ENCODE assay signal across 22 mouse cellular contexts in the genomic region with DNA sequence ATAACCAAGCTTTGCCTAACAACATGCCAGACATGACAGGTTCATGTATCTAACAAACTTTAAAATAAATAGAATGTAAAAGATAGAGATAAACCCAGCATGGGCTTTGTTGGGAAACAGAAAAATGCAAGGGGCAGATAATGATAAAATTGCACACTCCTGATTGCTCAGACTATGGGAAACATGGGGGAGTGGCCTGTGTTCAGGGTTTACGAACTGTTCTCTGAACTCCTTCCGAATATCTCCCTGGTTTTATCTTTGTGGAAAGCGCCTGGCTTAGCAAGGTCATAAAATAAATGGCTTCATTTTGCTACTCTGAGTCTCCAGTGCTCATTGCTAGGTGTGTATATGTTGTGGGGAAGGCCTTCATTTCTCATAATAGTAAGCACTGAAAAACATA. TPM values are rescaled to one million over a fixed set of nuclear protein-coding genes. Genes with fewer than 3 reads are reported as not detected.
DNase-seq lines count a peak whose midpoint lies in the region; ATAC-seq and TF ChIP-seq lines count a peak whose summit lies in the region.
"Had no signal": no experiment of that assay in that cellular context is flagged by ENCODE, and none has a peak within 500 bp of the region (broad histone marks: within the 10 kb centered on the region; RNA-seq: fewer than 3 reads in every experiment).

No protein-coding gene starts in this region.

- H3K27me3 ChIP-seq in MEL (ENCODE audit: control insufficient read depth in 1 of 2, insufficient read depth in 2 of 2, low read length in 2 of 2): no peaks in the 10 kb centered on the region
- no peaks in the 10 kb centered on the region for H3K27me3 ChIP-seq in intestine, embryonic 14.5 days (replicated peaks; ENCODE audit: control insufficient read depth, insufficient read depth, low read length)
- no peaks in the 10 kb centered on the region for H3K27me3 ChIP-seq in intestine, embryonic 16.5 days (replicated peaks; ENCODE audit: control insufficient read depth, insufficient read depth, low read length)
- no peaks in the 10 kb centered on the region for H3K27me3 ChIP-seq in hindbrain, embryonic 11.5 days (ENCODE audit: control insufficient read depth, insufficient read depth, low read length)
- H3K27me3 ChIP-seq in limb, embryonic 10.5 days (ENCODE audit: low read depth, poor library complexity, severe bottlenecking): no peaks in the 10 kb centered on the region
- H3K27me3 ChIP-seq: embryonic facial prominence, embryonic 12.5 days; forebrain, embryonic 13.5 days; forebrain, embryonic 15.5 days; Patski had no signal

- no peak overlapping the region for H3K9ac ChIP-seq in MEL (ENCODE audit: control insufficient read depth, low read depth, low read length, poor library complexity, severe bottlenecking)
- H3K9ac ChIP-seq in intestine, embryonic 14.5 days (ENCODE audit: low read length): no peak overlapping the region
- H3K9ac ChIP-seq in intestine, embryonic 16.5 days (ENCODE audit: low read depth, low read length): no peak overlapping the region
- H3K9ac ChIP-seq in hindbrain, embryonic 11.5 days (ENCODE audit: low read depth, low read length): no peak overlapping the region
- H3K9ac ChIP-seq: embryonic facial prominence, embryonic 12.5 days; forebrain, embryonic 13.5 days; forebrain, embryonic 15.5 days had no signal

- H3K4me3 ChIP-seq in MEL (ENCODE audit: control insufficient read depth in 1 of 2, insufficient read depth in 1 of 2, low read depth in 2 of 2, low read length in 2 of 2): no peak overlapping the region
- H3K4me3 ChIP-seq in intestine, embryonic 14.5 days (ENCODE audit: low read depth, low read length): no peak overlapping the region
- H3K4me3 ChIP-seq in intestine, embryonic 16.5 days (ENCODE audit: low read length): no peak overlapping the region
- no peak overlapping the region for H3K4me3 ChIP-seq in hindbrain, embryonic 11.5 days (ENCODE audit: low read depth, low read length)
- no peak overlapping the region for H3K4me3 ChIP-seq in limb, embryonic 10.5 days
- H3K4me3 ChIP-seq: embryonic facial prominence, embryonic 10.5 days; embryonic facial prominence, embryonic 12.5 days; forebrain, embryonic 13.5 days; forebrain, embryonic 15.5 days had no signal

- H3K4me1 ChIP-seq in MEL (ENCODE audit: control insufficient read depth in 1 of 2, insufficient read depth in 2 of 2, low read length in 2 of 2): peaks cover 0 to 7% of the 10 kb centered on the region in 2 experiments; a peak in 3 of 4 replicates
- H3K4me1 ChIP-seq in intestine, embryonic 14.5 days (replicated peaks; ENCODE audit: control insufficient read depth, insufficient read depth, low read length): 0 out of 2 replicates have a peak, but pooled peaks cover 2% of the 10 kb centered on the region
- peaks cover 4% of the 10 kb centered on the region; the same call in 1 of the 2 replicates for H3K4me1 ChIP-seq in intestine, embryonic 16.5 days (ENCODE audit: control insufficient read depth, insufficient read depth, low read length)
- no peaks in the 10 kb centered on the region for H3K4me1 ChIP-seq in hindbrain, embryonic 11.5 days (replicated peaks; ENCODE audit: control insufficient read depth, insufficient read depth, low read length)
- H3K4me1 ChIP-seq in limb, embryonic 10.5 days: no peaks in the 10 kb centered on the region
- H3K4me1 ChIP-seq: embryonic facial prominence, embryonic 10.5 days; forebrain, embryonic 13.5 days; forebrain, embryonic 15.5 days had no signal

- peak in 1 of 2 experiments; percentile 34; a peak in 1 of 4 replicates for TF ChIP-seq EP300 in MEL (IDR thresholded peaks at IDR 0.05; ENCODE audit: low read depth in 1 of 2, low read length in 2 of 2)

- 63% methylated on average over 3 of the region's 3 CpGs for WGBS in intestine, embryonic 14.5 days
- 52% methylated on average over 3 of the region's 3 CpGs for WGBS in intestine, embryonic 16.5 days
- 90% methylated on average over 3 of the region's 3 CpGs for WGBS in hindbrain, embryonic 11.5 days
- 74% methylated on average over 3 of the region's 3 CpGs for whole genome bisulfite sequencing in limb, embryonic 10.5 days

- no peak overlapping the region for H3K27ac ChIP-seq in MEL (ENCODE audit: control insufficient read depth, low read depth, low read length)
- H3K27ac ChIP-seq in intestine, embryonic 14.5 days (ENCODE audit: low read depth): no peak overlapping the region
- no peak overlapping the region for H3K27ac ChIP-seq in intestine, embryonic 16.5 days (ENCODE audit: low read length)
- no peak overlapping the region for H3K27ac ChIP-seq in hindbrain, embryonic 11.5 days (ENCODE audit: low read depth, low read length)
- no peak overlapping the region for H3K27ac ChIP-seq in limb, embryonic 10.5 days
- H3K27ac ChIP-seq: embryonic facial prominence, embryonic 10.5 days; embryonic facial prominence, embryonic 12.5 days; forebrain, embryonic 13.5 days; forebrain, embryonic 15.5 days had no signal

- no peak for TF ChIP-seq RAD21 in MEL (IDR thresholded peaks at IDR 0.05; ENCODE audit: low read depth, low read length)

- no peaks in the 10 kb centered on the region for H3K79me2 ChIP-seq in MEL (ENCODE audit: control insufficient read depth, insufficient read depth, low read length, poor library complexity)

- TF ChIP-seq POLR2A in MEL (IDR thresholded peaks at IDR 0.05; ENCODE audit: control insufficient read depth in 1 of 2, insufficient read depth in 1 of 2, low read depth in 1 of 2, low read length in 2 of 2, poor library complexity in 1 of 2): no peak

- no peak overlapping the region for H3K4me2 ChIP-seq in intestine, embryonic 14.5 days (ENCODE audit: low read length)
- H3K4me2 ChIP-seq in intestine, embryonic 16.5 days (ENCODE audit: low read depth, low read length): no peak overlapping the region
- H3K4me2 ChIP-seq in hindbrain, embryonic 11.5 days (replicated peaks; ENCODE audit: low read depth, low read length): no peak overlapping the region
- H3K4me2 ChIP-seq: embryonic facial prominence, embryonic 12.5 days; forebrain, embryonic 13.5 days; forebrain, embryonic 15.5 days had no signal

- H3K9me3 ChIP-seq in MEL (replicated peaks; ENCODE audit: insufficient read depth, low read length): no peaks in the 10 kb centered on the region
- H3K9me3 ChIP-seq in intestine, embryonic 14.5 days (ENCODE audit: control insufficient read depth, low read length): no peaks in the 10 kb centered on the region
- H3K9me3 ChIP-seq in intestine, embryonic 16.5 days (ENCODE audit: control insufficient read depth, low read length): no peaks in the 10 kb centered on the region
- no peaks in the 10 kb centered on the region for H3K9me3 ChIP-seq in hindbrain, embryonic 11.5 days (ENCODE audit: control insufficient read depth, low read length)
- H3K9me3 ChIP-seq in limb, embryonic 10.5 days (replicated peaks): no peaks in the 10 kb centered on the region
- H3K9me3 ChIP-seq: embryonic facial prominence, embryonic 10.5 days; embryonic facial prominence, embryonic 12.5 days; forebrain, embryonic 13.5 days; forebrain, embryonic 15.5 days had no signal

- peak; percentile 45 for DNase-seq in MEL (ENCODE audit: low read depth, low spot score)
- DNase-seq in intestine, embryonic 14.5 days (ENCODE audit: low spot score): no peak
- no peak for DNase-seq in hindbrain, embryonic 11.5 days (ENCODE audit: low spot score)
- DNase-seq in left cerebral cortex, adult 9 months (ENCODE audit: low spot score in 2 of 2): no peak
- DNase-seq in kidney, postnatal 4 days: no peak
- DNase-seq in limb, embryonic 10.5 days (ENCODE audit: low spot score): no peak
- DNase-seq: adrenal gland, adult 8-10 months; adrenal gland, postnatal 14 days; adrenal gland, postnatal 36 days; cerebellum, adult 11-12 months; cerebellum, adult 2 months; cerebellum, adult 9-10 months; cerebellum, postnatal 10 days; cerebellum, postnatal 25 days had no signal

- peaks cover 0 to 8% of the 10 kb centered on the region in 2 experiments; a peak in 3 of 4 replicates for H3K36me3 ChIP-seq in MEL (ENCODE audit: control insufficient read depth in 1 of 2, insufficient read depth in 2 of 2, low read length in 2 of 2)
- peaks cover 31% of the 10 kb centered on the region for H3K36me3 ChIP-seq in intestine, embryonic 14.5 days (ENCODE audit: control insufficient read depth, insufficient read depth, low read length)
- H3K36me3 ChIP-seq in intestine, embryonic 16.5 days (ENCODE audit: control insufficient read depth, insufficient read depth, low read length): 0 out of 2 replicates have a peak, but pooled peaks cover 4% of the 10 kb centered on the region
- no peaks in the 10 kb centered on the region for H3K36me3 ChIP-seq in hindbrain, embryonic 11.5 days (ENCODE audit: control insufficient read depth, insufficient read depth, low read length)
- H3K36me3 ChIP-seq in limb, embryonic 10.5 days: no peaks in the 10 kb centered on the region
- H3K36me3 ChIP-seq: forebrain, embryonic 15.5 days had no signal

- no peak for TF ChIP-seq CTCF in MEL (IDR thresholded peaks at IDR 0.05 in 2 of 3, conservative IDR thresholded peaks at IDR 0.05 in 1 of 3; ENCODE audit: control insufficient read depth in 1 of 3, insufficient read depth in 1 of 3, low read depth in 2 of 3, low read length in 3 of 3, poor library complexity in 1 of 3, severe bottlenecking in 1 of 3)

- peak; percentile 45; the same call in 1 of the 2 replicates for ATAC-seq in intestine, embryonic 14.5 days (replicated peaks; ENCODE audit: low FRiP score, low TSS enrichment, low read depth)
- ATAC-seq in intestine, embryonic 16.5 days: peak; percentile 71
- peak; percentile 54 for ATAC-seq in megakaryocyte progenitor cell, adult 5-6 weeks (replicated peaks; ENCODE audit: poor library complexity)
- no peak for ATAC-seq in hindbrain, embryonic 11.5 days (ENCODE audit: low FRiP score)
- ATAC-seq: activated CD4-positive, CD25-positive, alpha-beta regulatory T cell, adult 4 months; forebrain, embryonic 13.5 days; forebrain, embryonic 15.5 days; Patski had no signal

RNA-seq across cellular contexts. Expression of a gene that starts 12.0 kb away (rescaled TPM):
- 81.1 and 108 TPM in 2 replicates for total RNA-seq in MEL (2012; rRNA removed)
- 10 to 100 TPM in 1 of 2 experiments, not detected in 1; 92.5 TPM for polyA plus RNA-seq in MEL (2012; ENCODE audit: insufficient read depth in 1 of 2, insufficient read length in 2 of 2, low read depth in 1 of 2, low replicate concordance in 2 of 2, missing spikeins in 1 of 2)
- 497 and 519 TPM in 2 replicates for polyA plus RNA-seq in intestine, embryonic 14.5 days (2014; fragmentation: Nextera tagmentation; extraction: Ambion mirVana)
- 722 and 728 TPM in 2 replicates for polyA plus RNA-seq in intestine, embryonic 16.5 days (2015; fragmentation: Nextera tagmentation; extraction: Ambion mirVana)
- 146 and 155 TPM in 2 replicates for total RNA-seq in megakaryocyte progenitor cell, adult 5-6 weeks (2015)
- 217 and 260 TPM in 2 replicates for total RNA-seq in megakaryocyte progenitor cell, adult 5-6 weeks (2017)
- 194 and 197 TPM in 2 replicates for polyA plus RNA-seq in hindbrain, embryonic 11.5 days (2014; fragmentation: Nextera tagmentation; extraction: Ambion mirVana)
- polyA plus RNA-seq in limb, embryonic 10.5 days (2016; fragmentation: Nextera tagmentation; extraction: Ambion mirVana): 74.9 and 78.4 TPM in 2 replicates

RNA-seq across cellular contexts. Expression of a gene that starts 46.6 kb away (rescaled TPM):
- not detected in 2 replicates for total RNA-seq in MEL (2012; rRNA removed)
- under 1 TPM in 1 of 2 experiments, not detected in 1; 0.32 TPM for polyA plus RNA-seq in MEL (2012; ENCODE audit: insufficient read depth in 1 of 2, insufficient read length in 2 of 2, low read depth in 1 of 2, low replicate concordance in 2 of 2, missing spikeins in 1 of 2)
- 946 TPM in 2 replicates for polyA plus RNA-seq in intestine, embryonic 14.5 days (2014; fragmentation: Nextera tagmentation; extraction: Ambion mirVana)
- polyA plus RNA-seq in intestine, embryonic 16.5 days (2015; fragmentation: Nextera tagmentation; extraction: Ambion mirVana): 711 and 730 TPM in 2 replicates
- total RNA-seq in megakaryocyte progenitor cell, adult 5-6 weeks (2015): 1,747 and 1,792 TPM in 2 replicates
- total RNA-seq in megakaryocyte progenitor cell, adult 5-6 weeks (2017): 99.3 and 111 TPM in 2 replicates
- 402 and 542 TPM in 2 replicates for polyA plus RNA-seq in hindbrain, embryonic 11.5 days (2014; fragmentation: Nextera tagmentation; extraction: Ambion mirVana)
- polyA plus RNA-seq in limb, embryonic 10.5 days (2016; fragmentation: Nextera tagmentation; extraction: Ambion mirVana): 241 and 293 TPM in 2 replicates

Comparison
In these comparisons a context has a peak if more than half of its experiments do, and no peak if none do; other contexts are left out.
1. RNA of a gene that starts 46.6 kb away (polyA plus RNA-seq): 946 TPM in intestine, embryonic 14.5 days, 711 to 730 TPM in intestine, embryonic 16.5 days, 402 to 542 TPM in hindbrain, embryonic 11.5 days and 241 to 293 TPM in limb, embryonic 10.5 days; 0.32 TPM in MEL; every median in the first group is over 100 times any median in the second.